Mouse (Mus musculus) heart, embryonic 12.5 days (tissue): Measurements from ENCODE around the gene Nfx1. TPM values are rescaled to one million over a fixed set of nuclear protein-coding genes. Genes with fewer than 3 reads are reported as not detected.

Source experiments
- ATAC-seq: fragments of 200-750 bp; cut with Nextera tagmentation; 2 replicates; pipeline ENCODE4 v1.8.0; 2017; ENCODE audit warnings: moderate TSS enrichment, moderate library complexity; ENCODE audit not compliant: insufficient number of reproducible peaks, low FRiP score
- H3K27ac ChIP-seq: fragments of 300-500 bp; sonication (generic); 2 replicates; pipeline ENCODE4 v1.5.1; 2016; ENCODE audit warnings: mild to moderate bottlenecking, moderate library complexity; ENCODE audit not compliant: poor library complexity, severe bottlenecking
- H3K27me3 ChIP-seq: fragments of 300-500 bp; sonication (generic); replicated peaks from 2 replicates; pipeline ENCODE4 v1.6.1; 2016; ENCODE audit warnings: mild to moderate bottlenecking, moderate library complexity
- H3K36me3 ChIP-seq: fragments of 300-500 bp; sonication (generic); 2 replicates; pipeline ENCODE4 v1.6.1; 2016; ENCODE audit warnings: mild to moderate bottlenecking, moderate library complexity
- H3K4me1 ChIP-seq: fragments of 300-500 bp; sonication (generic); replicated peaks from 2 replicates; pipeline ENCODE4 v1.6.1; 2016; ENCODE audit warnings: mild to moderate bottlenecking
- H3K4me2 ChIP-seq: fragments of 300-500 bp; sonication (generic); 2 replicates; pipeline ENCODE4 v1.6.1; 2016; ENCODE audit warnings: mild to moderate bottlenecking, moderate library complexity
- H3K4me3 ChIP-seq: fragments of 300-500 bp; sonication (generic); 2 replicates; pipeline ENCODE4 v1.5.1; 2016; ENCODE audit warnings: mild to moderate bottlenecking
- H3K9ac ChIP-seq: fragments of 300-500 bp; sonication (generic); 2 replicates; pipeline ENCODE4 v1.6.1; 2016; ENCODE audit warnings: mild to moderate bottlenecking, moderate library complexity
- H3K9me3 ChIP-seq: fragments of 300-500 bp; sonication (generic); replicated peaks from 2 replicates; pipeline ENCODE4 v1.6.1; 2016; ENCODE audit warnings: mild to moderate bottlenecking, moderate library complexity
- WGBS: fragments of 180-500 bp; shearing (Covaris S2); methylation state at CpG from one replicate; pipeline ENCODE4 v1.1.7; 2016; 5-methylcytosine and 5-hydroxymethylcytosine counted together
- microRNA-seq: library from miRNA; unstranded; fragments of <30 nt; microRNA quantifications from one replicate; pipeline ENCODE4, GENCODE M21; 2017
- polyA plus RNA-seq: library from polyadenylated mRNA; unstranded; fragments of >200 nt; fragmentation: Nextera tagmentation; extraction: Ambion mirVana; gene quantifications from 2 replicates; pipeline ENCODE4 v1.2.1, GENCODE M21; 2016

Nfx1 gene
- polyA plus RNA-seq, 1 experiment from 2014 or later: 67.8 TPM

DNA sequence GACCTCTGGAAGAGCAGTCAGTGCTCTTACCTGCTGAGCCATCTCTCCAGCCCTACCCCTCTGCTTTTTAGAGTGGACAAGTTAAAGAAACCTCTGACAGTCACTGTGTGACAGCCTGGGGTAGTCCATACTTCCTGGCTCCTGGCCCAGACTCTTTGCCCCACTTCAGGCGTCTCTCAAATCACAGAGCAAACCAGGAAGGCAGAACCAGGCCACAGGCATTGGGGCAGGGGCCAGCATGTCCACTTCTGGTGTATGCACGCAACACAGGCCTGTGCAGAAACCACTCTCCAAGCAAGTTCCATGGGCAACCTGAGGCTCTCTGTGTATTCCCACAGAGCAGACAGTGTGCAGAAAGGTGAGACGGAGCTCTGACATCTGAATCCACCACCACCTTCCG is 94.5 kb downstream of the Nfx1 start:
- no peak overlapping the region for H3K9ac ChIP-seq
- H3K4me1 ChIP-seq: peaks cover 11% of the 10 kb centered on the region; the same call in 1 of the 2 replicates
- WGBS: 87% methylated on average over 4 of the region's 4 CpGs
- no peak for ATAC-seq
- H3K36me3 ChIP-seq: no peaks in the 10 kb centered on the region
- no peak overlapping the region for H3K27ac ChIP-seq
- no peak overlapping the region for H3K4me3 ChIP-seq
- H3K9me3 ChIP-seq: no peaks in the 10 kb centered on the region
- peaks cover 15% of the 10 kb centered on the region; the same call in 1 of the 2 replicates for H3K27me3 ChIP-seq
- H3K4me2 ChIP-seq: no peak overlapping the region

DNA sequence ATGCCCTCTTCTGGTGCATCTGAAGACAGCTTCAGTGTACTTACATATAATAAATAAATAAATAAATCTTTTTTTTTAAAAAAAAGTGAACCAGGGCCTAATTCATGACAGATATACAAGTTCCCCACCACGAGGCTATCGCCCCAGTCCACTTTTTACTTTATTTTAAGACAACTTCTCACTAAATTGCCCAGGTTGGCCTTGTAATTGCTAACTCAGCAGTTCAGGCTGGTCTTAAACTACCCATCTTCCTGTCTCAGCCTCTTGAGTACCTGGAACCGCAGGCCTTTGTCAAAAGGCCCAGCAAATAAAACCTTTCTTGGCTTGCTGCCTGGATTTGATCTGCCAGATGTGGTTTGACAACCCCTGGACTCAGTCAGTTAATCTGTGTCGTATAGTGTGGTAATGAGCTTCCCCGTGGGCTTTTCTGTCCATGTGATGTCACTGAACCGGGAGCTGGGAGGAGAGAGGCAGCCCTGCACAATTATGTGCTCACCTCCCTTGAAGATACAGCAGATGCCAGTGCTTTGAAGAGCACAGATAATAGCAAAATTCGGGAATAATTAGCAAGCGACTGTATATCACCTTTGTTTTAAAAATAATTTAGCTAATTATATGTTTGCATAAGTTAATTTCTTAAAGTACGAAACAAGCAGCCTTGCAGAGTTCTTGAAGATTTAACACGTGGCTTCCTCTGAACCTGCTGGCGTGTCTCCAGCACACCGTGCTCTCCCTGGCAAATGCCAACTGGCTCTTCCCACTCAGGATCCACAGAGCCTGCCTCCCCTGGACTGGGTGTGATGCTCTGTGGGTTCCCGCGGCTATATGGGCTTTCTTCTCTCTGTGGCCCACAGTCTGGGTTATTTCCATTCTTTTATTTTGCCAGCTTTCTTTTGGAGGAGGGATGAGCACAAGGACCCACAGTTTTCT is 101.1 kb downstream of the Nfx1 start:
- Histone ChIP-seq H3K27ac (no peak overlapping the region), H3K9me3 (no peaks in the 10 kb centered on the region), H3K4me2 (no peak overlapping the region), H3K9ac (no peak overlapping the region), H3K36me3 (no peaks in the 10 kb centered on the region), H3K4me3 (no peak overlapping the region), H3K4me1 (no peaks in the 10 kb centered on the region), H3K27me3 (no peaks in the 10 kb centered on the region; the same call in 1 of the 2 replicates)
- ATAC-seq: no peak
- WGBS: 78% methylated on average over 14 of the region's 14 CpGs

DNA sequence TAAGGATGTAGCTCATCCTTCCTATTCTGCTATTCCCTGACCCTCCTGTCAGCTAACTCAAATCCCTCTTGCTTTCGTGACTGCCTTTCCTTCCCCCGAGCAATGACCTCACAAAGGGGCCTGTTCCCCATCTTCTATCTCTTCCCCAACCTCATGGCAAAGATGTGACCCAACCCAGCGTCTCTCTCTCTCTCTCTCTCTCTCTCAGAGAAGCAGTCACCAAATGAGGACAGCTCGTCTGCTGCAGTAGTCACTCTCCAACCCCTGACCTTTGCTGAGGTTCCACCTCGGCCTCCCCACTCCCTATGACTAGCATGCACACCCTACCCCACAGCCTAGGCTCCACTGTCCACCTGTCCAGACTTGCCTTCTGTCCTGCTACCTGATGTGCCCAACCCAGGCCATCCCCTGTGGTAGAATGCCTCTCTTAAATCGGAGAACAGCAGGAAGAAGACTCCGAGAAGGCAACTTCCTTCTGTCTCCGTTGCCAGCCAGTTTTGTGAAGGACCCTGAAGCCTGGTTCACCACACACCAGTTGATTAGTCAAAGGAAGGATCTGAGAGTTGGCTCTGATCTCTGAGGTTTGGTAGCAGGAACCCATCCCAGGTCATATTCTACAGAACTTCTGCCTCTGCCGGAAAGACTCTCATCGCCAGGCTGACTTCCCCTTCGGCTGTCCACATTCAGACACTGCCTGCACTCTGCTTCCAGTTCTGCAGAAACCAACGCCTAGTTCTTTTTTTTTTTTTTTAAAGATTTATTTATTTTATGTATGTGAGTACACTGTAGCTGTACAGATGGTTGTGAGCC is 102.5 kb downstream of the Nfx1 start:
- 80% methylated on average over 12 of the region's 12 CpGs for WGBS

DNA sequence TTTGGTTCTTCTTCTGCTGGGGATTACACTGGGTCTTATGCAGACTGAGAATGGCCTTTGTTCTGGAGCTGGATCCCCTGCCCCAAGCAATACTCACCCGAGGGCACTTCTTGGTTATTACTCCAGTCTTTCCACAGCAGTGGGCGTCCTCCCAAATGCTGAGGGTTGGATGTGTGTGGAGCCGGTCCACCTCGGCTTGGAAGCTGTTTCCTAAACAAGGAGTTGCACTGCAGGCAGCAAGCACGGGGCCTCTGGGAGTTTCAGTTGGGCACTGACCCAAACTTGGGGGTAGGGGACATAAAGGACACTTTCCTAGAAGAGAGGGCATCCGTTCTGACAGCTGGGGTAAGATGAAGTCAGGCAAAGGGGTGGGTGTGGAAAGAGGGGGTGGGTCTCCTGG is 103.8 kb downstream of the Nfx1 start:
- ATAC-seq: no peak
- Histone ChIP-seq H3K9ac (no peak overlapping the region), H3K4me3 (no peak overlapping the region), H3K9me3 (no peaks in the 10 kb centered on the region), H3K27me3 (no peaks in the 10 kb centered on the region; the same call in 1 of the 2 replicates), H3K4me2 (no peak overlapping the region), H3K4me1 (no peaks in the 10 kb centered on the region), H3K27ac (no peak overlapping the region), H3K36me3 (no peaks in the 10 kb centered on the region)
- 70% methylated on average over 6 of the region's 6 CpGs for WGBS

More for the DNA sequence above, 102.5 kb downstream of the Nfx1 start:
- no peak overlapping the region for H3K9ac ChIP-seq
- no peak for ATAC-seq
- H3K4me3 ChIP-seq: no peak overlapping the region
- H3K27ac ChIP-seq: no peak overlapping the region
- H3K27me3 ChIP-seq: no peaks in the 10 kb centered on the region; the same call in 1 of the 2 replicates
- H3K4me2 ChIP-seq: no peak overlapping the region
- no peaks in the 10 kb centered on the region for H3K4me1 ChIP-seq
- no peaks in the 10 kb centered on the region for H3K36me3 ChIP-seq
- H3K9me3 ChIP-seq: no peaks in the 10 kb centered on the region

Small RNAs within 50 kb of the gene (microRNA-seq; reads per million reads assigned to microRNA genes)
- gene Mir3094: 0.71 reads per million

Other genes starting within 250 kb of the Nfx1 start
- gene Dnaja1, start 248.8 kb upstream of the Nfx1 start, polyA plus RNA-seq: 303 and 308 TPM in 2 replicates
- gene Smu1, start 213.0 kb upstream of the Nfx1 start, polyA plus RNA-seq: 93.8 and 94.3 TPM in 2 replicates
- 56.5 and 58.0 TPM in 2 replicates for gene B4galt1, start 116.9 kb upstream of the Nfx1 start, polyA plus RNA-seq
- 8.9 and 10.4 TPM in 2 replicates for gene Spink4, start 50.9 kb upstream of the Nfx1 start, polyA plus RNA-seq
- gene Bag1, start 22.6 kb upstream of the Nfx1 start, polyA plus RNA-seq: 206 and 214 TPM in 2 replicates
- gene Chmp5, start 22.5 kb upstream of the Nfx1 start, polyA plus RNA-seq: 76.2 and 79.4 TPM in 2 replicates
- gene Aqp7, start 77.2 kb downstream of the Nfx1 start, polyA plus RNA-seq: 0.09 TPM in 1 of 2 replicates, not detected in the other
- 2.2 and 2.6 TPM in 2 replicates for gene Aqp3, start 127.3 kb downstream of the Nfx1 start, polyA plus RNA-seq
- gene Nol6, start 153.5 kb downstream of the Nfx1 start, polyA plus RNA-seq: 21.6 and 22.0 TPM in 2 replicates
- gene Ube2r2, start 164.8 kb downstream of the Nfx1 start, polyA plus RNA-seq: 77.4 and 87.7 TPM in 2 replicates